Mouse (Mus musculus) forebrain, embryonic 14.5 days (tissue): ENCODE results near the gene Tnf. TPM values are rescaled to one million over a fixed set of nuclear protein-coding genes. Genes with fewer than 3 reads are reported as not detected.

Experiments used
- ATAC-seq: fragments of 200-750 bp; cut with Nextera tagmentation; 2 replicates; pipeline ENCODE4 v1.8.0; 2017; ENCODE audit warnings: mild to moderate bottlenecking, moderate library complexity
- DNase-seq: peaks from one replicate; pipeline ENCODE4 v3.0.0-alpha.2; 2015; ENCODE audit warnings: low spot score
- H3K27ac ChIP-seq: fragments of 300-500 bp; sonication (generic); 2 replicates; pipeline ENCODE4 v1.5.1; 2014; ENCODE audit warnings: low read depth, mild to moderate bottlenecking, control low read depth, low read length, moderate library complexity
- H3K27me3 ChIP-seq: fragments of 300-500 bp; sonication (generic); replicated peaks from 2 replicates; pipeline ENCODE4 v1.6.1; 2014; ENCODE audit warnings: low read length, control low read depth, mixed read lengths; ENCODE audit not compliant: control insufficient read depth, insufficient read depth
- H3K36me3 ChIP-seq: fragments of 300-500 bp; sonication (generic); 2 replicates; pipeline ENCODE4 v1.6.1; 2014; ENCODE audit warnings: low read length, control low read depth; ENCODE audit not compliant: control insufficient read depth, insufficient read depth
- H3K4me1 ChIP-seq: fragments of 300-500 bp; sonication (generic); 2 replicates; pipeline ENCODE4 v1.6.1; 2014; ENCODE audit warnings: antibody characterized with exemption, low read length, control low read depth; ENCODE audit not compliant: control insufficient read depth, insufficient read depth
- H3K4me2 ChIP-seq: fragments of 300-500 bp; sonication (generic); 2 replicates; pipeline ENCODE4 v1.6.1; 2014; ENCODE audit warnings: mild to moderate bottlenecking, control low read depth, low read length
- H3K4me3 ChIP-seq: fragments of 300-500 bp; sonication (generic); 2 replicates; pipeline ENCODE4 v1.5.1; 2014; ENCODE audit warnings: low read depth, low read length, control low read depth
- H3K9ac ChIP-seq: fragments of 300-500 bp; sonication (generic); 2 replicates; pipeline ENCODE4 v1.6.1; 2014; ENCODE audit warnings: mild to moderate bottlenecking, low read length, control low read depth, moderate library complexity
- H3K9me3 ChIP-seq: fragments of 300-500 bp; sonication (generic); replicated peaks from 2 replicates; pipeline ENCODE4 v1.6.1; 2016; ENCODE audit warnings: low read length, control low read depth, mixed read lengths; ENCODE audit not compliant: control insufficient read depth
- WGBS: fragments of 180-500 bp; shearing (Covaris S2); extraction: QIAGEN DNeasy Blood & Tissue Kit; methylation state at CpG from one replicate; pipeline ENCODE4 v1.1.7; 2014; 5-methylcytosine and 5-hydroxymethylcytosine counted together
- polyA plus RNA-seq: library from polyadenylated mRNA; unstranded; fragments of >200 nt; fragmentation: Nextera tagmentation; extraction: Ambion mirVana; gene quantifications from 2 replicates; pipeline ENCODE4 v1.2.1, GENCODE M21; 2014

The Tnf gene
- polyA plus RNA-seq, result not detected in 2 replicates

DNA sequence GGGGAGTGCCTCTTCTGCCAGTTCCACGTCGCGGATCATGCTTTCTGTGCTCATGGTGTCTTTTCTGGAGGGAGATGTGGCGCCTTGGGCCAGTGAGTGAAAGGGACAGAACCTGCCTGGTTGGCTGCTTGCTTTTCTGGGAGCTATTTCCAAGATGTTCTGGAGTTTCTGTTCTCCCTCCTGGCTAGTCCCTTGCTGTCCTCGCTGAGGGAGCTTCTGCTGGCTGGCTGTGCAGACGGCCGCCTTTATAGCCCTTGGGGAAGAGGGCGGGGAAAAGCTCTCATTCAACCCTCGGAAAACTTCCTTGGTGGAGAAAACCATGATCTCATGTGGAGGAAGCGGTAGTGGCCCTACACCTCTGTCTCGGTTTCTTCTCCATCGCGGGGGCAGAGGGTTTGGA lies at the start of gene Tnf:
Tnf (minus strand) TSS at position 221 of the 400 bp plus-strand sequence.
- Histone ChIP-seq H3K27ac (no peak within 1 kb of the TSS), H3K4me3 (no peak within 1 kb of the TSS), H3K4me1 (no peaks in the 10 kb centered on the region), H3K9ac (no peak within 1 kb of the TSS), H3K4me2 (no peak within 1 kb of the TSS), H3K36me3 (no peaks in the 10 kb centered on the region), H3K27me3 (peaks cover 5% of the 10 kb centered on the region), H3K9me3 (no peaks in the 10 kb centered on the region)
- ATAC-seq (no peak), DNase-seq (no peak)
- WGBS, result 43% methylated on average over 13 of the region's 13 CpGs

DNA sequence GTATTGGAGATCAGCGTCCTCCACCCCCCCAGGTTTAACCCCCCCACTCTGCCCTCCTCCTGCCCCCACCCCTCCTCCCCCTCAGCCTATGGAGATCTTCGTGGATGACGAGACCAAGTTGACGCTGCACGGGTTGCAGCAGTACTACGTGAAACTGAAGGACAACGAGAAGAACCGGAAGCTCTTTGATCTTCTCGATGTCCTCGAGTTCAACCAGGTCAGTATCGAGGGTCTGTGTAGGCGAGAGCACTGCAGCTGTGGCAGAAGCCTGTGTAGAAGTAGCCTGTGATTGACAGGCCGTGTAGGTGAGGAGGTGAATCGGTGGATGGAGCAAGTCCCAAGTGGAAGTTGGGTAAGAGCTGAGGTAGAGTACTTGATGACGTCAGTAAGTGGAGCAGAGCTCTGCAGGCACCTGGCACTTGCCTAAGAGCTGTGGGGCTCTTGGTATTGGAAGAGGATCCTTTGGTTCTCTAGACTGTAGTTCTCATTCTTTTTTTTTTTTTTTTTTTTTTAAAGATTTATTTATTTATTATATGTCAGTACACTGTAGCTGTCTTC lies 49.4 kb upstream of the Tnf start:
- Histone ChIP-seq H3K4me3 (no peak overlapping the region), H3K4me2 (no peak overlapping the region), H3K9me3 (no peaks in the 10 kb centered on the region), H3K9ac (no peak overlapping the region), H3K4me1 (no peaks in the 10 kb centered on the region), H3K27me3 (no peaks in the 10 kb centered on the region), H3K27ac (no peak overlapping the region), H3K36me3 (peaks cover 86% of the 10 kb centered on the region)
- WGBS, result 85% methylated on average over 15 of the region's 15 CpGs
- DNase-seq (no peak), ATAC-seq (no peak)

DNA sequence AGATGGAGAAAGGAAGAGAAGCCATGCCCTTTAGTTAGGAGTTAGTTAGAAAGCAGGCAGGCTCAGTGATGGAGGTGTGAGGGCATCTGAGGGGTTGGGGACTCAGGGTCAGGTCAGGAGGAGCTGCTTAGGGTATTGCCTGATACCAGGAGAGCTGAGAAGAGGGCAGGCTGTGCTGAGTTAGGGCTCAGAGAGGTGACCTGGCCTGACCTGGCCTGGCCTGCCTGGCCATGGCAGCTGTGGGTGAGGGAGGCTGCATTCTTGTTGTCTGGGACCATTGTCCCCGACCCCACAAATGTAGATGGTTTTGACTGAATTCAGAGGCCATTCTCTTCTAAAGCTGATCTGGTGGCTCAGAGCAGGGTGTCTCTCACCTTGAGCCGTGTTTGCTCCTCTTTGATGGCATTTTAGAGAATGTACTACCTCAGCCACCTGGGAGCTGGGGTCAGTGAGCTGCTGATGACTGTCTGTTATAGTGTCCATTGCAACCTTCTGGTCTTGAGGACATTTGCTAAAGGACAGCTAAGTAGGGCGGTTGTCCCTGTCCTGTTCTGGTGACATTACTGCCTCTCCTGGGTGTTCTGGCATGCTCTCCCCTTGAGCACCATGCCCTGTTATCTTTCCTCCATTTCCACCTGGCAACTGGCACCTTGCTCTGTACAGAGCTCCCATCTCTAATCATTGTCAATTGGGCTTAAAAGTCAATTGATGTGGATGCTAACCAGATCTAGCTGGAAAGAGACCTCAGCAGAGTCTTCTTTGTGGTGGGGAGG lies 48.7 kb upstream of the Tnf start:
- ATAC-seq (no peak), DNase-seq (no peak)
- no peak overlapping the region for H3K27ac ChIP-seq
- no peaks in the 10 kb centered on the region for H3K9me3 ChIP-seq
- peaks cover 93% of the 10 kb centered on the region for H3K36me3 ChIP-seq
- H3K4me2 ChIP-seq, result no peak overlapping the region
- 89% methylated on average over 3 of the region's 3 CpGs for WGBS
- H3K27me3 ChIP-seq, result no peaks in the 10 kb centered on the region
- peaks cover 1% of the 10 kb centered on the region for H3K4me1 ChIP-seq
- no peak overlapping the region for H3K9ac ChIP-seq
- H3K4me3 ChIP-seq, result no peak overlapping the region

DNA sequence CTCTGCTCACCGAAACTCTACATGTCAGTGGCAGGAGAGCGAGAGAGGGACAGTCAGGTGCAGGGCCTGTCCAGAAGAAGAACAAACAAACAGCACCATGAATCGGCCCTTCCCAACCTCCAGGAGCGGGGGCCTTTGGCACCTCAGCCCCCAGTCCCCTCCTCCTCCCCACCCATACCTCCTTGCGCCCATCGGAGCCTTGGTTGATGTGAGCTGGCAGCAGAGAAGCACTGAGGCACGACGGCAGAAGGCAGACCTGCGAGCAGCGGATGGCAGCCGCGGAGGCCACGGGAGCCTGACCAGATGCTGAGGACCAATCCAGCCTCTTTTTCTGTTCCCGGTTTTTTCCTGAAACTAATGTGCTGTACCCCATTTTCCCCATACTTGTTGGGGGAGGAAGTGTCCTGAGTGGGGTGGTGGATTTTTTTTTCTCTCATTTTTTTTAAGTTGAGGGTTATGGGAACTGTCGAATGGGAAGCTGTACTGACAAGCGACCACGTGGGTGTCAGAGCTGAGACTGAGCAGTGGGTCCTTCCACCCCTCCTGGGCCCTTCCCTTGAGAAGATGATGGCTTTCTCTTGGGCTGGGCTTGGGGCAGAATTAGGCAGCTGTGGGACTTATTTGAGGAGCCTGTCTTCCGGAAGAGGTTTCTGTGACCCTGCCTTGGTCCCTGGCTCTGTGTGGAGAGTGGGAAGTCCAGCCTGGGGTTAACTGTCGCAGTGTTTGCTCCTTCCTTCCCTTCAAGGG lies 47.8 kb upstream of the Tnf start:
- DNase-seq (no peak), ATAC-seq (no peak)
- Histone ChIP-seq H3K4me2 (no peak overlapping the region), H3K27ac (no peak overlapping the region), H3K9me3 (no peaks in the 10 kb centered on the region), H3K4me3 (no peak overlapping the region), H3K9ac (no peak overlapping the region), H3K4me1 (peaks cover 11% of the 10 kb centered on the region), H3K27me3 (no peaks in the 10 kb centered on the region), H3K36me3 (peaks cover 100% of the 10 kb centered on the region)
- WGBS, result 90% methylated on average over 19 of the region's 19 CpGs

DNA sequence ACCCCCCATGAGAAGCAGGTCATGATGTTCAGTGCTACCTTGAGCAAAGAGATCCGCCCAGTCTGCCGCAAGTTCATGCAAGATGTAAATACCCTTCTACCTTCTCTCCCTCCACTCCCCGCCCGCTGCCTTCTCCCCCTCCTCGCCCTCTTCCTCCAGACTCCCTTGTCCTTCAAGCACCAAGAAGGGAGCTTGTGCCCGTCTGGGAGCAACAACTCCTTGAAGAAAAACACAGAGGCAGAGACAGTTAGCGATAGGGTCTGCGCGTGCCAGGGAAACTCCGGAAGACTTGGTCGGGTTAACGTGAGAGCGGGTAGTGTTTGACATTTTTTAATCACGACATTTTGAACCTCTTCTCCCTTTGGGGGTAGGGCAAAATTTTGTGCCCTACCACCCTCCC lies 47.2 kb upstream of the Tnf start:
- Histone ChIP-seq H3K27me3 (no peaks in the 10 kb centered on the region), H3K27ac (no peak overlapping the region), H3K4me1 (peaks cover 17% of the 10 kb centered on the region), H3K4me2 (no peak overlapping the region), H3K4me3 (no peak overlapping the region), H3K9ac (no peak overlapping the region), H3K9me3 (no peaks in the 10 kb centered on the region), H3K36me3 (peaks cover 100% of the 10 kb centered on the region)
- DNase-seq, result no peak
- 84% methylated on average over 14 of the region's 14 CpGs for WGBS
- ATAC-seq, result no peak

DNA sequence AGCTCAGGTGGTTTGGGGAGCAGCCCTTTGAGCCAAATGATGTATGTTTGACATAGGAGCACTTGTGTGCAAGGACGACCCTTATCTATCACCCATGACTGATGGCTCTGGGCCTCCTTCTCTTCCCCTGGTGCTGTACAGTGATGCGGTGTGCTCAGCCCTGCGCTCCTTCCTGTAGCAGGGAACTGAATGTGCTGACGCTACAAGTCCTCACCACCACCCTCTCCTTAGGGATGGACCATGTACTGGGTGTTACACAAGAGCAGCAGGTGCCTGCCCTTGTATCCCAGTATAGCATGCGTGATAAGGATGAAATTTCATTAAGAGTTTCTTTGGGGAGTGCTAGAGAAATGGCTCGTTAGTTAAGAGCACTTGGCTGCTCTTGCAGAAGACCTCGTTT lies 45.3 kb upstream of the Tnf start:
- no peak for ATAC-seq
- Histone ChIP-seq H3K4me2 (no peak overlapping the region), H3K9me3 (no peaks in the 10 kb centered on the region), H3K4me3 (no peak overlapping the region), H3K9ac (no peak overlapping the region), H3K36me3 (peaks cover 93% of the 10 kb centered on the region), H3K27ac (no peak overlapping the region), H3K4me1 (peaks cover 23% of the 10 kb centered on the region), H3K27me3 (no peaks in the 10 kb centered on the region)
- no peak for DNase-seq
- WGBS, result 78% methylated on average over 7 of the region's 7 CpGs

DNA sequence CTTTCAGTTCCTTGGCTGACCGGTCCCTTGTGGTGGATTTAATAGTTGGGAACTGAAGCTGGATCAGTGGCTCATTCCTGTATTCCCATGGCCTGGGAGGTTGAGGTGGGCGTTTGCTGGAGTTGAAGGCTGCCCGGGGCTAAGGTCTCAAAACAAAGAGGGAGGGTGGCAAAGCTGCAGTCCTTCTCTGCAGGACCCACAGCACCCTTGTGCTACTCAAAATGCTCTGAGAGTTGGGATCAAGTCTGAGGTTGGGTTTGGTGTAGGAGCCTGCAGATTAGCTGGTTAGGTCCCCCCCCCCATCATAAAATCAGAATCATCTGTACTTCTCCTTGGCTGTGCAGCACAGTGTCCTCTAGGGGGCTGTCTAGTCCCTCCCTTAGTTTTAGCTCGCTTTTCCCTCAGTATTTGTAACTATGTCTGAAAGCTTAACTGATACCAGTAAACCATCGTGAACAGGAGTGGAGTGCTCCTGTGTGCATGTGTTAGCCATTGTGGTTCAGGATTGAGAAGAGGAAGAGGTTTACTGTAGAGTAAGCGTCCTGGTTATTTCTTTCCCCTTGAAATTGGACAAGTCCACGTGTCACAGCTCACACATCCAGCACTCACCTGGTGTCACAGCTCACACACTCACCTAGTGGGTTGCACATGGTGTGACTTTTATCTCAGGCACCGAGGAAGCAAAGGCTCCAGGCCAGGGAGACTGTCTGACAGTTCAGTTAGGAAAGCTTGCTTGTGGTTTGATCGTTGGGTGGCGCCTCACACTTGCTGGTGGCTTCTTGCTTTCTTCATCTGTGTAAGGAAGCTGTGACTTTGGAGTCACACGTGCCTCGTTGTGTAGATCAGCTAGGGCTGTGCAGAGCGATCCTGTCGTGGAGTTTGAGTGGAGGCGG lies 44.2 kb upstream of the Tnf start:
- ATAC-seq, result no peak
- no peak overlapping the region for H3K27ac ChIP-seq

DNA sequence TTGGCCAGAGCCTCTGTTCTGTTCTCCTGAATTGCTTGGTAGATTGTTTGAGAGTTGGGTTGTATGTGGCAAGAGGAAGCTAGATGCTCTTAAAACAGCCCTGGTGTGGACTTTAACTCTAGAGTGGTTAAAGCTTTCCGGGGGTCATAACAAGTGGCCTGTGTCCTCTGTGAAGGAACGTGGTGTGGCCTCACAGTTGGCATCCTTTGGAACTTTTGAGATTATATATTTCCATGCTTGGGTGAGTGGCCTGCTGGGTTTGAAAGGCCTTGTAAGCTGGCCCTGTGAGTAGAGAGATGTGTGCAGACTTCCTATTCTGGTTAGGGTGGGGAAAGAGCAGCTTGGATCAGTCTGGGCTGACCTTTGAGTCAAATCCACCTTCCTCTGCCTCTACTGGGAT lies 43.2 kb upstream of the Tnf start:
- Histone ChIP-seq H3K27ac (no peak overlapping the region), H3K4me1 (peaks cover 28% of the 10 kb centered on the region), H3K36me3 (peaks cover 71% of the 10 kb centered on the region), H3K9ac (peak overlapping the region; percentile 100), H3K9me3 (no peaks in the 10 kb centered on the region), H3K27me3 (no peaks in the 10 kb centered on the region), H3K4me2 (peak overlapping the region; percentile 84), H3K4me3 (0 out of 2 replicates have a peak overlapping the region, but pooled peaks have one; percentile 6)
- DNase-seq (no peak), ATAC-seq (no peak)
- 77% methylated on average over 2 of the region's 2 CpGs for WGBS

More for the DNA sequence above, 44.2 kb upstream of the Tnf start:
- Histone ChIP-seq H3K36me3 (peaks cover 81% of the 10 kb centered on the region), H3K4me1 (peaks cover 23% of the 10 kb centered on the region), H3K9me3 (no peaks in the 10 kb centered on the region), H3K4me3 (no peak overlapping the region), H3K27me3 (no peaks in the 10 kb centered on the region), H3K9ac (peak overlapping the region; percentile 32; the same call in 1 of the 2 replicates), H3K4me2 (peak overlapping the region; percentile 84; the same call in 1 of the 2 replicates)
- WGBS, result 80% methylated on average over 15 of the region's 15 CpGs
- peak; percentile 59 for DNase-seq
